Mouse (Mus musculus) G1E (cell line): ENCODE measurements around the gene Magi2.
"Not testable (repeated sequence)": the region's sequence is repeated elsewhere in the genome, so short reads cannot be mapped to it uniquely, and the experiment has no call there.

ENCODE experiments used
- CTCF ChIP-seq: IDR thresholded peaks from 2 replicates; pipeline ENCODE4 v1.5.1; 2012; ENCODE audit warnings: low read depth, low read length, inconsistent platforms, mixed read lengths
- GATA1 ChIP-seq: IDR thresholded peaks from 2 replicates; pipeline ENCODE4 v1.6.1; 2012; ENCODE audit warnings: borderline replicate concordance, low read length, inconsistent platforms, mixed read lengths
- GATA2 ChIP-seq: IDR thresholded peaks from 2 replicates; pipeline ENCODE4 v1.6.1; 2012; ENCODE audit warnings: low read depth, low read length, inconsistent platforms, borderline replicate concordance
- POLR2AphosphoS5 ChIP-seq: IDR thresholded peaks from 2 replicates; pipeline ENCODE4 v1.6.1; 2012; ENCODE audit warnings: low read depth, low read length, inconsistent platforms; ENCODE audit not compliant: insufficient replicate concordance
- TAL1 ChIP-seq: conservative IDR thresholded peaks from 2 replicates; pipeline ENCODE4 v1.6.1; 2012; ENCODE audit warnings: low read depth, low read length, inconsistent platforms, mixed read lengths

- not testable (repeated sequence) for TF ChIP-seq CTCF, TAL1, GATA1, POLR2AphosphoS5, GATA2
Observed at GRCm38 (mm10) chr5:20714619-20715018, 1487.8 kb downstream of the Magi2 start.
